Mouse (Mus musculus): ENCODE data around the gene Olfr287.

The Olfr287 gene

DNA sequence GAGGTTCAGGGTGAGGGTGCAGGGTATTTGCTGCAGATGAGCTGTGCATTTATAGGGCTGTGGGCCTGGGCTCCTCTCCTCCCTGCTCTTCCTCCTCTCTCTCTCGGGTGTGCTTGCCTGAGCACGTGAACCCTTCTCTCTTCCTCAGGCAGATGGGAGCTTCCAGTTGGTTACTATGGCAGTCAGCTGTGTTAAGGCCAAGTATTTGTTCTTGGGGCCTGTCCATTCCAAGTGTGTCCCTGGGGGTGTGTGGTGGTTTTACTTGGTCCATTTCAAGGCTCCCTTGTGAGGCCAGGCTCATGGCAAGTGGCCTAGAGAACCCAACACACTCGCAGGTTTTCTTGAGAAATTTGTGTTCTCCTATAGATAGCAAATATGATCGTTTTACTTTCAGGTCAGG is at the start of gene Olfr287, which contains the start of gene Gm44579:
Olfr287 (minus strand) TSS at position 180 of the 400 bp plus-strand sequence.
Gm44579 (minus strand) TSS at position 101 of the 400 bp plus-strand sequence.
- DNase-seq (ENCODE audit: low spot score): no peak

GRCm38 (mm10) chr15:98257776-98258175 is 36.9 kb upstream of the Olfr287 start:
- no peak for DNase-seq (ENCODE audit: low spot score)

- no peak for DNase-seq (ENCODE audit: low spot score)
These were observed 36.3 kb upstream of the Olfr287 start, which contains the start of gene H1fnt for GRCm38 (mm10) chr15:98257193-98257592. H1fnt (minus strand) TSS chr15:98257293.

DNA sequence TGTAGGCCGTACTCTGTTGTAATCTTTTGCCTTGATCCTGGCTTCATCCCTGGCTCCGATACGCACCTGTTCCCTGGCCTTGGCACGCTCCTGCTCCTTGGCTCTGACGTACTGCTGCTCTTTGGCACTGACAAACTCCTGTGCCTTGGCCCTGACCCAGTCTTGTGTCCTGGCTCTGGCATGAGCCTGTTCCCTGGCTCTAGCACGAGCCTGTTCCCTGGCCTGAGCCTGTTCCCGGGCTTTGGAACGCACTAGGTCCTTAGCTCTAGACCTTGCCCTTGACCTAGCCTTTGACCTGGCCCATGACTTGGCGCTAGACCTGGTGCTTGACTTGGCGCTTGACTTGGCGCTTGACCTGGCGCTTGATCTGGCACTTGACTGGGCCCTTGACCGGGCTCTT is 35.4 kb upstream of the Olfr287 start:
- DNase-seq (ENCODE audit: low spot score): no peak

GRCm38 (mm10) chr15:98235442-98235841 is 14.6 kb upstream of the Olfr287 start:
- no peak for DNase-seq (ENCODE audit: low spot score)

GRCm38 (mm10) chr15:98234350-98234749 is 13.5 kb upstream of the Olfr287 start, which contains the start of gene Olfr286:
Olfr286 (minus strand) TSS chr15:98234450.
- DNase-seq (ENCODE audit: low spot score): no peak

DNA sequence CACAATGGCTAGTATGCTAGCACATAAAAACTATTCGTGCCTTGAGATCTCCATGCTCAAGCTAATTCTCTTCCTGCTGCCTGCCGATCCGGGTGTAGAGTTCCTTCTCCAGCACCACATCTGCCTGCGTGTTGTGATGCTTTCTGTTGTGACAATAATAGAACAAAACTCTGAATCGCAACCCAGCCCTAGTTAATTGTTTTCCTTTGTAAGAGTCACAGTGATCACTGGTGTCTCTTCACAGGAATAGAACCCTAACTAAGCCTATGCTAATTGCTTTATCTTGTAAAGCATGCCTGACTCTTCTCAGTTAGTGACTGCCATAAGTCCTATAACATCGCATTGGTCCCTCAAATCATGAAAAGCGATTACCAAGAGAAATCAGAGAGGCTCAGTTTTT is 5.2 kb upstream of the Olfr287 start:
- no peak for DNase-seq (ENCODE audit: low spot score)

DNA sequence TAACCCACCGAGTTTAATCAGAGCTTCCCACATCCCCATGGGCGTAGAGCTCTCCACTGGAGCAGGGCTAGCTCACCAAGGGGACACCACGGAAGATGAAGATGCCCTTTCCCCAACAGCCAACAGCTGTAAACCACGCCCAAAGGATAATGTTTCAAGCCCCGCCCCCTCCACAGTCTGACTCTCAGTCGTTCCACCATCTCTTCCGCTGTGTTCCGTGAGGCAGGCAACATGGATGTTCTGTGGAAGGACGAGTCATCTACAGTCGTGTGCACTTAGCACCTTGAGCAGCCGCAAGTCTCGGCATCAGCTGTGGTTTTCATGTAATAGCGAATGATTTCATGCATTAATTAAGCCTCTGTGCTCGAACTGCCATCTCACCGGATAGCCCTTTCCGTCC is 4.8 kb upstream of the Olfr287 start:
- DNase-seq (ENCODE audit: low spot score): no peak

DNA sequence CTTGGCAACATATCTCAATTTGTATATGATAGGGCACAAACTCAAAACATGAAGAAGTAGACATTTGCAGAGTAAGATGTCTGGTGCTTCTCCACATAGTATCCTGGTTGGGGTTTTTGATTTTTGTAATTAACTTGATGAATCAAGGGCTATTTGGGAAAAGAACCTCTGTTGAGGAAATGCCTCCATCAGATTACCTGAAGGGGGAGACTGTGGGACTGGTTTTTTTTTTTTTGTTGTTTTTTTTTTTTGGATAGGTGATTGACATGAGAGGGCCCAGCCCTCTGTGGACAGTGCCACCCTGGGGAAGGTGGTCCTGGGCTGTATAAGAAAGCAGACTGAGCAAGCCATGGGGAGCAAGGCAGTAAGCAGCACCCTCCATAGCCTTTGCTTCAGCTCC is 1.5 kb upstream of the Olfr287 start:
- DNase-seq (ENCODE audit: low spot score): no peak

DNA sequence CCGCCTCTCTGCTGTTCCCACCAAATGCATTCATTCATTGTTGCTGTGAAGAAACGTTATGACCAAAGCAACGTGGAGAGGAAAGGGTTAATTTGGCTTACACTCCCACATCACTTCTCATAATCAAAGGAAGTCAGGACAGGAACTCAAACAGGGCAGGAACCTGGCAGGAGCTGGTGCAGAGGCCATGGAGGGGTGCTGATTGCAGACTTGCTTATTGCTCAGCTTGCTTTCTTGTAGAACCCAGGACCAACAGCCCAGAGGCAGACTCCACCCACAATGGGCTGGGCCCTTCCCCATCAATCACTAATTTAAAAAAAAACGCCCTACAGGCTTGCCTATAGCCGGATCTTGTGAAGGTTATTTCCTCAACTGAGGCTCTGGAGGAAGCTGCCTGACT is 6.7 kb downstream of the Olfr287 start:
- no peak for DNase-seq (ENCODE audit: low spot score)

DNA sequence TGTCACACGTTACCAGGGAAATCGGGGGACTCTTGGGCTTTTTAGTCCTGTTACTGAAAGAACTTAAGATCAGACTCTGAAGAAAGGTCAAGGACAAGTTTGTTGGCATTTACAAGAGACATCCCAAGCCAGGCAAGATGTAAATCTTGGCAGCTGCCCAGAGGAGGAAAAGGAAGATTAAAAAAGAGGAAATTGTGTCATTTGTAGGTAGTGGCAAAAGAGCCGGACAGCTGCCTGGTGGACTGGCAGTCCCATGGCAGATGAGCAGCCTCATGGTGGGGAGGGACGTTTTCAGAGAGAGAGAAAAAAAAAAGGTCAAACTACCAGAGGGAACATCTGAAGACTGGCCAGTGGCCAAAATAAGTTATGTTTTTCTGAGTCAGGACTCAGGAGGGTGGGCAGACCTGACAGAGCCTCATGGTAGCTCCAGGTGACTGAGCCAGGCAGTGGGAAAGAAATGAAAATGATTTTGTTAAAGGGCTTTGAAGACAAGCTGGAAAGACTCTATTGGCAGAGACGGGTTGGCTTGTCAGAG is 7.5 kb downstream of the Olfr287 start:
- DNase-seq (ENCODE audit: low spot score): no peak

GRCm38 (mm10) chr15:98209676-98210075 is 11.2 kb downstream of the Olfr287 start:
- no peak for DNase-seq (ENCODE audit: low spot score)

GRCm38 (mm10) chr15:98195442-98195841 is 25.4 kb downstream of the Olfr287 start, which contains the start of gene Olfr288:
Olfr288 (minus strand) TSS chr15:98195542.
- no peak for DNase-seq (ENCODE audit: low spot score)

DNA sequence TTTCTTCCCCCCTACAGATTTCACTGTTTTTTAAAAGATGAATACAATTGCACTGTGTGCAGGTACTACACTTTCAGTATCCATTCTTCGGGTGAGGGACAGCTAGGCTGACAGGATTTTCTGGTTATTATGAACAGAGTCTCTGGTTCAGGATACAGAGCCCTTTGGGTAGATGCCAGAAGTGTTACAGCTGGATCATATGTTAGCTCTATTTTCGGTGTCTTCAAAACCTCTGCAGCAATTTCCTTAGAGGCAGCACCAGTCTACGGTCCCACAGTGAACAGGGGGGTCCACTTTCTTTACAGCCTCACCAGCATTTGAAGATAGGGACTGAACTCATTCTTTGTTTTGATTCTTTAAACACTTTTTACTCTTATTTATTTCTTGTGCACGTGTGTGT is 36.4 kb downstream of the Olfr287 start:
- DNase-seq (ENCODE audit: low spot score): no peak

- DNase-seq (ENCODE audit: low spot score): no peak
These were observed 38.8 kb downstream of the Olfr287 start for GRCm38 (mm10) chr15:98181856-98182570.

GRCm38 (mm10) chr15:98181132-98181711 is 39.6 kb downstream of the Olfr287 start:
- peak; percentile 98 for DNase-seq (ENCODE audit: low spot score)

DNA sequence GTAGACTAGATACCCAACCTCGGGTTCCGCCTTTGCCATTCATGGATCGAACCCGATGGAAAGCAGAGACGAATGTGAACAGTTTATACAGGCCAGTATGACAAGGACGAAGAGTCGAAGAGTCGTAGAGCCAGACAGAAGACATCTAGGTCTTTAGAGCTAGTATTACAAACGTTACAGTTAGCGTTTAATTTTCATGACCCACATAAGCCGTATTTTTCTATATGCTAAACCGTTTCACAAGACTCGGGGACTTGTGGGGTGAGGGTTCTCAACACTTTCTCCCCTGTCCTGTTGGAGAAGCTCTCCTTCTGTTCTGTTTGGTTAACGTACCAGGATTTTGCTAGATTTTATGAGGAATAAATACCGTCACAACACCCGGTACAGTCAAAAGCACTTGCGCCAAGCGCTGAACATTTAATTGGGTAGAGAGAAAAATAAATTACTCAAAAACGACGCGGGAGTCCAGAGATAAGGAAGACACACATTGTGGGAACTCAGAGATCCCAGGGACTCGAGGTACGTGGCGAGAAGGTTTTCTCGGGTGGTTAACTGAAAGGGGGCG is 40.2 kb downstream of the Olfr287 start:
- DNase-seq (ENCODE audit: low spot score): peak; percentile 34

DNA sequence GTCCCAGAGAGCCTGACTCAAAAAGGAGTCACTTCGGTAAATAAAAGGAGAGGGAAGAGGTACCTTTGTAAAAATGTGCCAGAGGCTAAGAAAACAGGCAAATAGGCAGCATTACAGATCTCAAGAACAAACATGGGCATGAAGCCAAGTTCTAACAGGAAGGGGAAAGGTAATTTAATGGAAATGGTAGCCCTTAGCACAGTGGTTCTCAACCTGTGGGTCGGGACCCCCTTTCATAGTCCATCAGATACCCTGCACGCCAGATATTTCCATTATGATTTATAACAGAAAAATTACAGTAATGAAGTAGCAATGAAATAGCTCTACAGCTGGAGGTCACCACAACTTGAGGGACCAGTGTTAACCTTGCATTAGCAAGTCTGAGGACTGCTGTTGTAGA is 43.5 kb downstream of the Olfr287 start:
- DNase-seq (ENCODE audit: low spot score): no peak

GRCm38 (mm10) chr15:98173821-98174220 is 47.0 kb downstream of the Olfr287 start:
- peak; percentile 80 for DNase-seq (ENCODE audit: low spot score)

DNA sequence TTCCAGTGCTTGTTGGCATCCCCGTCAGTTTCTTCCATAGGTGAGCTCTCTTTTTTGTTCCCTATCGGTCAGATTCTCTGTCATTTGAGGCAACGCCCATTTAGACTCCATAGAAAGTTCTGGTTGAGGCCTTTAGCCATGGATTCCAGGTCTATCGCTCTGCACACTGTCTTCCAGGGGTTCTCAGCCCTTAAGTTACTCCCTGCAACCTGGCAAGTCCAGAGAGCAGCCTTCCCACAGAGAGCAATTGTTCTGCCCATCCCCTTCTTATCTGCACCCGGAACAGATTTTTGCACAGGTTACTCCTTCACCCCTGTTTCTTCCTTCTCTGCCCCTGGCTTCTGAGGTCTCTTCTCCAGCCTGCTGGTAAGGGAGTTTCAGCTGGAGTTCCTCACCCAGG is 48.7 kb downstream of the Olfr287 start:
- no peak for DNase-seq (ENCODE audit: low spot score)

- no peak for DNase-seq (ENCODE audit: low spot score)
These were observed 49.9 kb downstream of the Olfr287 start for GRCm38 (mm10) chr15:98170917-98171316.

DNA sequence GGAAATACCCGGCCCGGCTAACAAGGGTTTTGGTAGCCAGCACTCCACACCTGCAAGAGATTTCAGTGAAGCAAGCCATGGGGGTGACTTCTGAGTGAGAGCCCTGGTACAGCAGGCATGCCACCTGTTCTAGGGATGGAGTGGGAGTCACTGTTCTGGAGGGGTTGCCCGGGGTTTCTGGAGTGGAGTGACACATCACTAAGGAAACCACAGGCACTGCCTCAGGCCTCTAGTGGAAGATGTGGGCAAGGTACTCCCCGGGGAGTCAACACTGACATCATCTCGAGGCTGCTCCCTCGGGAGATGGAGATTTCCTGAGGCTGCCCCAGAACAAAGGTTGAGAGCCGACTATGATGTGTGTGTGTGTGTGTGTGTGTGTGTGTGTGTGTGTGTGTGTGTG is 50.5 kb downstream of the Olfr287 start:
- peak; percentile 96 for DNase-seq (ENCODE audit: low spot score)

- DNase-seq (ENCODE audit: low spot score): no peak
These were observed 52.2 kb downstream of the Olfr287 start for GRCm38 (mm10) chr15:98168622-98169004.

All from MN1 (cell line).